Mouse (Mus musculus): ENCODE data around the gene Rnf40.
A peak's percentile ranks its signal among the peaks of the same experiment; 100 is the strongest.
"Not testable (repeated sequence)": the region's sequence is repeated elsewhere in the genome, so short reads cannot be mapped to it uniquely, and the experiment has no call there.

Gene Rnf40

GRCm38 (mm10) chr7:127602903-127603302 lies 14.3 kb downstream of the Rnf40 start:
- no peak for DNase-seq (ENCODE audit: low read depth)

GRCm38 (mm10) chr7:127604256-127604655 lies 15.7 kb downstream of the Rnf40 start:
- DNase-seq (ENCODE audit: low read depth) = no peak

GRCm38 (mm10) chr7:127607150-127607549 lies 18.6 kb downstream of the Rnf40 start:
- no peak for DNase-seq (ENCODE audit: low read depth)

GRCm38 (mm10) chr7:127611011-127611410 lies 22.4 kb downstream of the Rnf40 start:
- DNase-seq (ENCODE audit: low read depth) = no peak

GRCm38 (mm10) chr7:127611561-127611960 lies 23.0 kb downstream of the Rnf40 start:
- no peak for DNase-seq (ENCODE audit: low read depth)

GRCm38 (mm10) chr7:127613501-127613900 lies 24.9 kb downstream of the Rnf40 start:
- no peak for DNase-seq (ENCODE audit: low read depth)

- no peak for DNase-seq (ENCODE audit: low read depth)
These were observed 25.5 kb downstream of the Rnf40 start for GRCm38 (mm10) chr7:127614091-127614490.

GRCm38 (mm10) chr7:127614511-127614890 lies 25.9 kb downstream of the Rnf40 start:
- DNase-seq (ENCODE audit: low read depth) = no peak

- DNase-seq (ENCODE audit: low read depth) = peak; percentile 40
These were observed 26.6 kb downstream of the Rnf40 start, which contains the start of gene Zfp629 for GRCm38 (mm10) chr7:127614891-127615843. TSS of gene Zfp629 (minus strand) at chr7:127615797.

GRCm38 (mm10) chr7:127616336-127616735 lies 27.8 kb downstream of the Rnf40 start:
- DNase-seq (ENCODE audit: low read depth) = no peak

GRCm38 (mm10) chr7:127616881-127617280 lies 28.3 kb downstream of the Rnf40 start:
- no peak for DNase-seq (ENCODE audit: low read depth)

- DNase-seq (ENCODE audit: low read depth) = no peak
These were observed 29.4 kb downstream of the Rnf40 start for GRCm38 (mm10) chr7:127617962-127618361.

- DNase-seq (ENCODE audit: low read depth) = not testable (repeated sequence)
These were observed 29.8 kb downstream of the Rnf40 start for GRCm38 (mm10) chr7:127618402-127618801.

GRCm38 (mm10) chr7:127626039-127626438 lies 37.5 kb downstream of the Rnf40 start:
- DNase-seq (ENCODE audit: low read depth) = no peak

GRCm38 (mm10) chr7:127626471-127626870 lies 37.9 kb downstream of the Rnf40 start:
- DNase-seq (ENCODE audit: low read depth) = peak; percentile 72

GRCm38 (mm10) chr7:127628646-127629045 lies 40.1 kb downstream of the Rnf40 start:
- DNase-seq (ENCODE audit: low read depth) = no peak

GRCm38 (mm10) chr7:127631416-127631815 lies 42.8 kb downstream of the Rnf40 start:
- DNase-seq (ENCODE audit: low read depth) = no peak

GRCm38 (mm10) chr7:127636963-127637362 lies 48.4 kb downstream of the Rnf40 start:
- no peak for DNase-seq (ENCODE audit: low read depth)

- no peak for DNase-seq (ENCODE audit: low read depth)
These were observed 52.7 kb downstream of the Rnf40 start for GRCm38 (mm10) chr7:127641260-127641659.

GRCm38 (mm10) chr7:127642254-127642653 lies 53.7 kb downstream of the Rnf40 start:
- DNase-seq (ENCODE audit: low read depth) = no peak

GRCm38 (mm10) chr7:127646363-127646762 lies 57.8 kb downstream of the Rnf40 start:
- DNase-seq (ENCODE audit: low read depth) = no peak

GRCm38 (mm10) chr7:127647576-127647975 lies 59.0 kb downstream of the Rnf40 start:
- DNase-seq (ENCODE audit: low read depth) = not testable (repeated sequence)

- no peak for DNase-seq (ENCODE audit: low read depth)
These were observed 60.1 kb downstream of the Rnf40 start for GRCm38 (mm10) chr7:127648516-127649201.
